In the genomic region with DNA sequence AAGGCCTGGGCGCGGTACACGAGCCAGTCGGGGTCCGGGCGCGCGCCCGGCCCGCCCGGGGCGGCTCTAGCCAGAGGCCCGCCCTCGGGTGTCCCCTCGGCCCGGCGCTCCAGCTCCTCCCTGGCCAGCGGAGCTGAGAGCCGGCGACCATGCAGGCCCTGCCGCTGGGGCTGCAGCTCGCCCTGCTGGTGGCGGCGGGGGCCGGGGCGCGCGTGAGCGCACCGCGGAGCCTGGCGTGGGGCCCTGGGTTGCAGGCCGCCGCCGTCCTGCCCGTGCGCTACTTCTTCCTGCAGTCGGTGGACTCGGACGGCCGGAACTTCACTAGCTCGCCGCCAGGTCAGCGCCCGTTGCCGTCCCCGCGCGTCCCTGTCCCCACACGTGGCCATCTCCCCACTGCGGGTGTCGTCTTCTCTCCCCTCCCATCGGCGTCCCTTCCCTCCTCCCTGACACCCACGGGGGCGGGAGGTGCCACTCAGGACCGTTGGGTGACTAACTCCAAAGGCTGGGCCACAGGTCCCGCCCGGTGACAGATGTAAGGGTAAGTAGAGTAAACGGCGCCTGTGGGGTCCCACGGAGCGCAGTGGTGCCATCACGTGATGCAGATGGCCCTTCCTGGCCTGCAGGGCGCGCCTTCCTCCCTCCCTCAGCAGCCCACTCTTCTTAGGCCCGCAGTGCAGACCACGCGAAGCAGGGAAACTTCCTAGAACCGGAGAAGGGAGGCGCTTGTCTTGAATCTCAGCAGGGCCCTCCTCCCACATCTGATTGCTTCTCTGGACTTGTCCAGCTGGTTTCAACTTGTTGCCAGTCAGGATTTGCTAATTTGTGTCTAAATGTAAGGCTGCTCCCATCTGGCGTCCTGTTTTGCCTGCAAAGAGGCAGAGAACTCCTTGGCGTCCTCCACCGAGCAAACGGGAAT, we compare ENCODE assay signal across 8 mouse cellular contexts. TPM values are rescaled to one million over a fixed set of nuclear protein-coding genes. Genes with fewer than 3 reads are reported as not detected.
A peak's percentile ranks its signal among the peaks of the same experiment; 100 is the strongest.
DNase-seq lines count a peak whose midpoint lies in the region; ATAC-seq lines count a peak whose summit lies in the region.

Gene Kdelc2 (plus strand): TSS at position 75 of the 916 bp plus-strand sequence.

- H3K4me1 ChIP-seq in hindbrain, embryonic 14.5 days (replicated peaks; ENCODE audit: control insufficient read depth, insufficient read depth, low read length): 0 out of 2 replicates have a peak, but pooled peaks cover 5% of the 10 kb centered on the region

- no peaks in the 10 kb centered on the region for H3K36me3 ChIP-seq in hindbrain, embryonic 14.5 days (replicated peaks; ENCODE audit: control insufficient read depth, insufficient read depth)

- H3K9ac ChIP-seq in hindbrain, embryonic 14.5 days: peak within 1 kb of the TSS; percentile 76

- peak within 1 kb of the TSS; percentile 53 for H3K27ac ChIP-seq in hindbrain, embryonic 14.5 days

- peak within 1 kb of the TSS; percentile 66 for H3K4me3 ChIP-seq in hindbrain, embryonic 14.5 days (replicated peaks; ENCODE audit: low read length)

- peak within 1 kb of the TSS; percentile 74 for H3K4me2 ChIP-seq in hindbrain, embryonic 14.5 days (replicated peaks)

- no peaks in the 10 kb centered on the region for H3K9me3 ChIP-seq in hindbrain, embryonic 14.5 days (ENCODE audit: control insufficient read depth, low read length)

- H3K27me3 ChIP-seq in hindbrain, embryonic 14.5 days (ENCODE audit: control insufficient read depth, insufficient read depth, low read length): no peaks in the 10 kb centered on the region

- peak; percentile 93 for ATAC-seq in hindbrain, embryonic 14.5 days (ENCODE audit: low FRiP score)

- DNase-seq in T-cell, adult 2 months (ENCODE audit: low spot score): peak; percentile 23
- DNase-seq in cerebellum, postnatal 14 days: peak; percentile 67 to 68
- peak; percentile 70 to 88 for DNase-seq in frontal cortex, postnatal 36 days (ENCODE audit: low spot score in 2 of 2)
- peak; percentile 67 for DNase-seq in hindbrain, embryonic 14.5 days (ENCODE audit: low spot score)
- peak; percentile 66 to 68 for DNase-seq in layer of hippocampus, postnatal 36 days
- DNase-seq in lung, postnatal 25 days (ENCODE audit: low spot score): peak; percentile 84
- DNase-seq in retina, adult 2 months (ENCODE audit: low read depth, low spot score): peak; percentile 25
- peak; percentile 77 to 82 for DNase-seq in urinary bladder, postnatal 36 days (ENCODE audit: low spot score in 2 of 2)

- under 1% methylated on average over 70 of the region's 75 CpGs for WGBS in hindbrain, embryonic 14.5 days

RNA-seq across cellular contexts. Expression of gene Kdelc2, which starts in this region (rescaled TPM):
- polyA plus RNA-seq in hindbrain, embryonic 14.5 days (2014; fragmentation: Nextera tagmentation; extraction: Ambion mirVana): 6.6 and 7.7 TPM in 2 replicates
- 1 to 10 TPM; 4.6 to 4.8 TPM for total RNA-seq in layer of hippocampus, postnatal 36 days (2021)

Comparison
In these comparisons a context has a peak if more than half of its experiments do, and no peak if none do; other contexts are left out.
1. Peak in every context shown above with its lines: DNase-seq, ATAC-seq, H3K4me3 ChIP-seq and H3K27ac ChIP-seq.
2. DNase-seq: peak in every context shown above with its lines; median percentile 84 in lung, postnatal 25 days; 80 in urinary bladder, postnatal 36 days; 79 in frontal cortex, postnatal 36 days; 68 in cerebellum, postnatal 14 days; 67 in hindbrain, embryonic 14.5 days; 67 in layer of hippocampus, postnatal 36 days; 25 in retina, adult 2 months; 23 in T-cell, adult 2 months.